Mouse (Mus musculus): ENCODE measurements around the gene Ldha.

DNA sequence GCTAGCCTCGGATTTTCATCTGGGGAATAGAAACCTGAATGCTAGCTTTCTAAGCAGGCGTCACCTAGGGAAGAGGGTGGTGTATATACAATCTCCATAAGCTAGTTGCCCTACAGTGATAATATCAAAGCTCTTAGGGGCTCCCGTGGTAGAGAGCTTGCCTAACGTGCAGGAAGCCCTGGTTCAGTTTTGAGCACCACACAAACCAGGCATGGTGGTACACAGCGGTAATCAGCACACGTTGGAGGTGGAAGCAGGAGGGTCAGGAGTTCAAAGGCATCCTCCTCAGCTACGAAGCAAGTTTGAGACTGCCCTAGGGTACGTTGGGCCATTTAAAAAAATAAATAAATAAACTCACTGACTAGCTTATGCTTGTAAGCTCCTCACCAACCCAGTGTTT, 9.6 kb upstream of the Ldha start:
- TF ChIP-seq EP300 (IDR thresholded peaks at IDR 0.05; ENCODE audit: low read depth) = no peak
- no peak for TF ChIP-seq CTCF (IDR thresholded peaks at IDR 0.05; ENCODE audit: low read depth)
